Mouse (Mus musculus) heart, embryonic 13.5 days (tissue): ENCODE results near the gene Nfkbil1. TPM values are rescaled to one million over a fixed set of nuclear protein-coding genes. Genes with fewer than 3 reads are reported as not detected.
A peak's percentile ranks its signal among the peaks of the same experiment; 100 is the strongest.

ENCODE experiments used
- ATAC-seq: fragments of 200-750 bp; cut with Nextera tagmentation; 2 replicates; pipeline ENCODE4 v1.8.0; 2017; ENCODE audit warnings: moderate TSS enrichment; ENCODE audit not compliant: insufficient number of reproducible peaks, low FRiP score, low TSS enrichment; ENCODE audit errors: extremely low read depth
- H3K27ac ChIP-seq: fragments of 300-500 bp; sonication (generic); replicated peaks from 2 replicates; pipeline ENCODE4 v1.5.1; 2015; ENCODE audit warnings: moderate library complexity, mild to moderate bottlenecking, inconsistent platforms
- H3K27me3 ChIP-seq: fragments of 300-500 bp; sonication (generic); replicated peaks from 2 replicates; pipeline ENCODE4 v1.6.1; 2015; ENCODE audit warnings: mild to moderate bottlenecking, inconsistent platforms
- H3K36me3 ChIP-seq: fragments of 300-500 bp; sonication (generic); 2 replicates; pipeline ENCODE4 v1.6.1; 2015; ENCODE audit warnings: mild to moderate bottlenecking, inconsistent platforms
- H3K4me1 ChIP-seq: fragments of 300-500 bp; sonication (generic); 2 replicates; pipeline ENCODE4 v1.6.1; 2015; ENCODE audit warnings: inconsistent platforms
- H3K4me2 ChIP-seq: fragments of 300-500 bp; sonication (generic); 2 replicates; pipeline ENCODE4 v1.6.1; 2015; ENCODE audit warnings: inconsistent platforms, mild to moderate bottlenecking, moderate library complexity
- H3K4me3 ChIP-seq: fragments of 300-500 bp; sonication (generic); 2 replicates; pipeline ENCODE4 v1.5.1; 2015; ENCODE audit warnings: moderate library complexity, mild to moderate bottlenecking, inconsistent platforms
- H3K9ac ChIP-seq: fragments of 300-500 bp; sonication (generic); 2 replicates; pipeline ENCODE4 v1.6.1; 2015; ENCODE audit warnings: inconsistent platforms, mild to moderate bottlenecking, moderate library complexity
- H3K9me3 ChIP-seq: fragments of 300-500 bp; sonication (generic); 2 replicates; pipeline ENCODE4 v1.6.1; 2016; ENCODE audit warnings: inconsistent platforms
- WGBS: fragments of 180-500 bp; shearing (Covaris S2); methylation state at CpG from one replicate; pipeline ENCODE4 v1.1.7; 2015; ENCODE audit warnings: mixed read lengths; 5-methylcytosine and 5-hydroxymethylcytosine counted together
- microRNA-seq: library from miRNA; unstranded; fragments of <30 nt; microRNA quantifications from one replicate; pipeline ENCODE4, GENCODE M21; 2016
- polyA plus RNA-seq: library from polyadenylated mRNA; unstranded; fragments of >200 nt; fragmentation: Nextera tagmentation; extraction: Ambion mirVana; gene quantifications from 2 replicates; pipeline ENCODE4 v1.2.1, GENCODE M21; 2015

Nfkbil1 gene
- polyA plus RNA-seq, 1 experiment from 2014 or later, result 8.1 TPM

DNA sequence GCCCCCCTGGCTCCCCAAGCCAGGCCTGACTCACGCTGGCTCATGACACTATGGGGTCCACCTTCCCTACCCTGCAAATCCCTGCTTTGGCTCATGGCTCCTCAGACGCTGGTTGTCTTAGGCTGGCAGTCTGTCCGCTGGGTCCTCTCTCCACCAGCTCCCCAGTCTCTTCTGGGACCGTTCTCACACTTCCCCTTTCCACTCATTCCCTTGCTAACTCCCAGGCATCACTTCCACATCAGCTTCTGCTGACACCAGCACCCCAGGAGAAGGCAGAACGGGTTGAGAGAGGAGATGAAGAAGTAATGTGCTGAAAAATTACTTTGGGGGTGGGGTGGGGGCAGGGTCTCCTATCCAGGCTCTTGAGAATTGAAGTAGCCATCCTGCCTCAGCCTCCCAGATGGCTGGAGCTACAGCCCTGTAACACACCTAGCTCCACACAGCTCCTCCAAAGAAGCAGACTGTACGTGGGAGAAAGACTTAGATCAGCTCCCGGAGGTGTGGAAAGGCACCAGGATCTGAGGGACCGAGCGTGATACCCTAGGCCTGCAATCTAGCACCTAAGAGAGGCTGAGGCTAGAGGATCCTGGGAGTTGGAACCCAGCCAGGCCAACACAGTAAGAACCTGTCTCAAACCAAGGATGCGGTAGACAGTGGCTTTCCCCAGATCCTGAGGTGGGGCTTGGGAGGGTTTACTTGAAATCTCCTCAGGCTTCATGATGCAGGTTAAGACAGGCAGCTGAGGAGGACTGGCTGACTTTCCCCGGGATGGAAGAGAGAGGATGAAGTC, 63.0 kb downstream of the Nfkbil1 start:
- no peak for ATAC-seq
- Histone ChIP-seq H3K27me3 (peaks cover 4% of the 10 kb centered on the region; the same call in 1 of the 2 replicates), H3K9ac (no peak overlapping the region), H3K4me2 (no peak overlapping the region), H3K4me3 (no peak overlapping the region), H3K4me1 (0 out of 2 replicates have a peak, but pooled peaks cover 4% of the 10 kb centered on the region), H3K9me3 (no peaks in the 10 kb centered on the region), H3K27ac (no peak overlapping the region), H3K36me3 (no peaks in the 10 kb centered on the region)
- 52% methylated on average over 11 of the region's 11 CpGs for WGBS

Small RNAs within 50 kb of the gene (microRNA-seq; reads per million reads assigned to microRNA genes)
- not detected for gene Mir6973a
- not detected for gene Mir6974
- gene Mir6975, result 3.1 reads per million, percentile 12 among the genes with 10 or more reads in this experiment
- gene Mir8094, result 1.0 reads per million

Other genes with a start within 250 kb of the Nfkbil1 start
- gene Vars, start 234.8 kb downstream of the Nfkbil1 start, polyA plus RNA-seq, result 59.9 and 63.0 TPM in 2 replicates
- 0.45 and 0.52 TPM in 2 replicates for gene Vwa7, start 219.2 kb downstream of the Nfkbil1 start, polyA plus RNA-seq
- 3.2 and 4.2 TPM in 2 replicates for gene Sapcd1, start 207.8 kb downstream of the Nfkbil1 start, polyA plus RNA-seq
- gene Msh5, start 189.0 kb downstream of the Nfkbil1 start, polyA plus RNA-seq, result 4.0 and 4.1 TPM in 2 replicates
- gene Clic1, start 185.8 kb downstream of the Nfkbil1 start, polyA plus RNA-seq, result 351 and 389 TPM in 2 replicates
- gene Ddah2, start 176.8 kb downstream of the Nfkbil1 start, polyA plus RNA-seq, result 194 and 207 TPM in 2 replicates
- gene Ly6g6c, start 170.4 kb downstream of the Nfkbil1 start, polyA plus RNA-seq, result not detected in 2 replicates
- 0.92 and 1.4 TPM in 2 replicates for gene Mpig6b, start 169.6 kb downstream of the Nfkbil1 start, polyA plus RNA-seq
- 0.36 and 0.62 TPM in 2 replicates for gene Ly6g6e, start 158.9 kb downstream of the Nfkbil1 start, polyA plus RNA-seq
- gene Ly6g6d, start 157.7 kb downstream of the Nfkbil1 start, polyA plus RNA-seq, result 1.7 and 1.9 TPM in 2 replicates
- gene Ly6g6f, start 150.2 kb downstream of the Nfkbil1 start, polyA plus RNA-seq, result 0.73 and 1.0 TPM in 2 replicates
- gene Abhd16a, start 146.5 kb downstream of the Nfkbil1 start, polyA plus RNA-seq, result 67.0 and 69.5 TPM in 2 replicates
- gene Ly6g5c, start 127.5 kb downstream of the Nfkbil1 start, polyA plus RNA-seq, result not detected in 2 replicates
- 0.40 and 0.80 TPM in 2 replicates for gene Ly6g5b, start 120.4 kb downstream of the Nfkbil1 start, polyA plus RNA-seq
- 10.7 and 14.1 TPM in 2 replicates for gene Gpank1, start 114.3 kb downstream of the Nfkbil1 start, polyA plus RNA-seq
- 215 and 231 TPM in 2 replicates for gene Csnk2b, start 113.7 kb downstream of the Nfkbil1 start, polyA plus RNA-seq
- gene D17H6S53E, start 109.4 kb downstream of the Nfkbil1 start, polyA plus RNA-seq, result 8.7 and 9.7 TPM in 2 replicates
- 2.2 and 19.0 TPM in 2 replicates for gene Apom, start 103.7 kb downstream of the Nfkbil1 start, polyA plus RNA-seq
- gene Bag6, start 100.6 kb downstream of the Nfkbil1 start, polyA plus RNA-seq, result 45.1 and 46.1 TPM in 2 replicates
- 124 and 130 TPM in 2 replicates for gene Prrc2a, start 70.9 kb downstream of the Nfkbil1 start, polyA plus RNA-seq
- gene Aif1, start 59.7 kb downstream of the Nfkbil1 start, polyA plus RNA-seq, result 6.5 and 7.8 TPM in 2 replicates
- gene Lst1, start 47.4 kb downstream of the Nfkbil1 start, polyA plus RNA-seq, result 8.6 and 9.9 TPM in 2 replicates
- 0.64 TPM in 1 of 2 replicates, not detected in the other for gene Ltb, start 41.4 kb downstream of the Nfkbil1 start, polyA plus RNA-seq
- gene Tnf, start 33.8 kb downstream of the Nfkbil1 start, polyA plus RNA-seq, result 0.12 and 0.23 TPM in 2 replicates
- gene Lta, start 30.4 kb downstream of the Nfkbil1 start, polyA plus RNA-seq, result not detected in 2 replicates
- not detected in 2 replicates for gene Gm16181, start 15.0 kb downstream of the Nfkbil1 start, polyA plus RNA-seq
- 10.6 and 10.7 TPM in 2 replicates for gene Atp6v1g2, start 2.1 kb downstream of the Nfkbil1 start, polyA plus RNA-seq
- 279 TPM in 2 replicates for gene Ddx39b, start 6.0 kb upstream of the Nfkbil1 start, polyA plus RNA-seq
- gene H2-D1, start 26.9 kb upstream of the Nfkbil1 start, polyA plus RNA-seq, result 43.4 and 48.6 TPM in 2 replicates
- gene H2-Q1, start 84.6 kb upstream of the Nfkbil1 start, polyA plus RNA-seq, result 0.19 and 0.29 TPM in 2 replicates
- 3.3 and 3.4 TPM in 2 replicates for gene H2-Q2, start 106.5 kb upstream of the Nfkbil1 start, polyA plus RNA-seq
- gene H2-Q4, start 143.8 kb upstream of the Nfkbil1 start, polyA plus RNA-seq, result 2.6 and 2.9 TPM in 2 replicates
- 0.23 and 0.61 TPM in 2 replicates for gene H2-Q6, start 189.1 kb upstream of the Nfkbil1 start, polyA plus RNA-seq
- 1.2 and 2.1 TPM in 2 replicates for gene H2-Q7, start 203.4 kb upstream of the Nfkbil1 start, polyA plus RNA-seq
- gene H2-Q10, start 234.3 kb upstream of the Nfkbil1 start, polyA plus RNA-seq, result 1.4 and 5.2 TPM in 2 replicates